ENCODE assay signal across 2 mouse cellular contexts in the genomic region with DNA sequence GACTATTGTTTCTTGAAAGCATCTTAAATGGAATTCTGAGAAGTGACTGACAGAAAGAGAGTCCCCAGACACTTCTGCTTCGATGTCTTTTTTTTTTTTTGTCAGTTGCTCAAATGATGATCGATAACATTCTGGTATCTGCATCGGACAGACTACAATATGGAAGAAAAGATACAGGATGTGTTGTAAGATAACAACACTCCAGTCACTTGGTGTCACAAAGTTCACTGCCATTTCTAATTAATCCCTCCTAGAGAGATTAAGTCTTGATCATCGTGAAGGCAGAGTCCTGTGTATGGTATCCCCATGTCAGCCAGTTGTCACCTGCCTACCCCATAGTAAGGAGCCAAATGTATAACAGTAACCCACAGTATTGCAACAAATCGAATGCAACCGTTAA.
A peak's percentile ranks its signal among the peaks of the same experiment; 100 is the strongest.
TF ChIP-seq lines count a peak whose summit lies in the region.

No protein-coding gene starts in this region.

TF ChIP-seq in CH12.LX, 34 proteins besides CTCF, POLR2A, EP300 and RAD21:
- TF ChIP-seq CHD2 (IDR thresholded peaks at IDR 0.05; ENCODE audit: low read length): no peak
- TF ChIP-seq POLR2AphosphoS2 (IDR thresholded peaks at IDR 0.05; ENCODE audit: low read depth, low read length): no peak
- peak; percentile 19; the same call in 1 of the 2 replicates for TF ChIP-seq ZNF384 (IDR thresholded peaks at IDR 0.05; ENCODE audit: low read depth, low read length)
- TF ChIP-seq CHD1 (IDR thresholded peaks at IDR 0.05; ENCODE audit: low read depth, low read length): no peak
- no peak for TF ChIP-seq ZKSCAN1 (IDR thresholded peaks at IDR 0.05; ENCODE audit: borderline replicate concordance, low read depth, low read length)
- TF ChIP-seq MYC (IDR thresholded peaks at IDR 0.05; ENCODE audit: low read depth, low read length): no peak
- no peak for TF ChIP-seq MAFK (IDR thresholded peaks at IDR 0.05; ENCODE audit: insufficient replicate concordance, low read length)
- TF ChIP-seq UBTF (IDR thresholded peaks at IDR 0.05; ENCODE audit: low read depth, low read length): no peak

TF ChIP-seq in MEL, 35 proteins besides CTCF, POLR2A, EP300 and RAD21:
- TF ChIP-seq TAL1 (IDR thresholded peaks at IDR 0.05; ENCODE audit: low read length) (peak; percentile 29; the same call in 1 of the 2 replicates), ETS1 (IDR thresholded peaks at IDR 0.05; ENCODE audit: low read depth, low read length) (no peak; the same call in 1 of the 2 replicates), TCF12 (IDR thresholded peaks at IDR 0.05; ENCODE audit: low read depth, low read length) (peak; percentile 82), GATA1 (IDR thresholded peaks at IDR 0.05; ENCODE audit: low read depth, low read length) (peak; percentile 82), NRF1 (IDR thresholded peaks at IDR 0.05; ENCODE audit: insufficient read depth, low read depth, low read length, poor library complexity, severe bottlenecking) (no peak), ZNF384 (IDR thresholded peaks at IDR 0.05; ENCODE audit: low read depth, low read length) (peak; percentile 82), BHLHE40 (IDR thresholded peaks at IDR 0.05; ENCODE audit: borderline replicate concordance, low read depth, low read length) (no peak), JUND (IDR thresholded peaks at IDR 0.05; ENCODE audit: low read depth, low read length) (no peak)
